Mouse (Mus musculus) midbrain, embryonic 10.5 days (tissue): ENCODE results near the gene Surf1. TPM values are rescaled to one million over a fixed set of nuclear protein-coding genes. Genes with fewer than 3 reads are reported as not detected.
"Not testable (repeated sequence)": the region's sequence is repeated elsewhere in the genome, so short reads cannot be mapped to it uniquely, and the experiment has no call there.

ENCODE experiments used
- DNase-seq: peaks from one replicate; pipeline ENCODE4 v3.0.0-alpha.2; 2017; ENCODE audit warnings: low spot score
- H3K27ac ChIP-seq: fragments of 300-500 bp; sonication (generic); replicated peaks from 2 replicates; pipeline ENCODE4 v1.5.1; 2016; ENCODE audit warnings: mild to moderate bottlenecking
- H3K27me3 ChIP-seq: fragments of 300-500 bp; sonication (generic); 2 replicates; pipeline ENCODE4 v1.6.1; 2016; ENCODE audit warnings: low read depth, mild to moderate bottlenecking; ENCODE audit not compliant: poor library complexity, severe bottlenecking
- H3K36me3 ChIP-seq: fragments of 300-500 bp; sonication (generic); 2 replicates; pipeline ENCODE4 v1.6.1; 2016; ENCODE audit warnings: mild to moderate bottlenecking, moderate library complexity
- H3K4me1 ChIP-seq: fragments of 300-500 bp; sonication (generic); 2 replicates; pipeline ENCODE4 v1.6.1; 2016
- H3K4me3 ChIP-seq: fragments of 300-500 bp; sonication (generic); 2 replicates; pipeline ENCODE4 v1.5.1; 2016; ENCODE audit warnings: mild to moderate bottlenecking, moderate library complexity
- H3K9me3 ChIP-seq: fragments of 300-500 bp; sonication (generic); replicated peaks from 2 replicates; pipeline ENCODE4 v1.6.1; 2016; ENCODE audit warnings: mild to moderate bottlenecking
- WGBS: fragments of 180-500 bp; shearing (Covaris S2); methylation state at CpG from one replicate; pipeline ENCODE4 v1.1.7; 2016; 5-methylcytosine and 5-hydroxymethylcytosine counted together
- polyA plus RNA-seq: library from polyadenylated mRNA; unstranded; fragments of >200 nt; fragmentation: Nextera tagmentation; extraction: Ambion mirVana; gene quantifications from 2 replicates; pipeline ENCODE4 v1.2.1, GENCODE M21; 2016

The Surf1 gene
- polyA plus RNA-seq, 1 experiment from 2014 or later: 47.8 TPM

GRCm38 (mm10) chr2:26902467-26903220, 13.7 kb downstream of the Surf1 start, which contains the start of gene Surf6:
Gene Surf6, minus strand, starts transcription at chr2:26902879.
- peaks cover 66% of the 10 kb centered on the region for H3K36me3 ChIP-seq
- no peaks in the 10 kb centered on the region for H3K27me3 ChIP-seq
- peak within 1 kb of the TSS; percentile 87 for H3K4me3 ChIP-seq
- H3K9me3 ChIP-seq: no peaks in the 10 kb centered on the region
- peak within 1 kb of the TSS; percentile 87 for H3K27ac ChIP-seq
- H3K4me1 ChIP-seq: peaks cover 31% of the 10 kb centered on the region
- WGBS: under 1% methylated on average over 41 of the region's 41 CpGs
- DNase-seq: peak; percentile 98

DNA sequence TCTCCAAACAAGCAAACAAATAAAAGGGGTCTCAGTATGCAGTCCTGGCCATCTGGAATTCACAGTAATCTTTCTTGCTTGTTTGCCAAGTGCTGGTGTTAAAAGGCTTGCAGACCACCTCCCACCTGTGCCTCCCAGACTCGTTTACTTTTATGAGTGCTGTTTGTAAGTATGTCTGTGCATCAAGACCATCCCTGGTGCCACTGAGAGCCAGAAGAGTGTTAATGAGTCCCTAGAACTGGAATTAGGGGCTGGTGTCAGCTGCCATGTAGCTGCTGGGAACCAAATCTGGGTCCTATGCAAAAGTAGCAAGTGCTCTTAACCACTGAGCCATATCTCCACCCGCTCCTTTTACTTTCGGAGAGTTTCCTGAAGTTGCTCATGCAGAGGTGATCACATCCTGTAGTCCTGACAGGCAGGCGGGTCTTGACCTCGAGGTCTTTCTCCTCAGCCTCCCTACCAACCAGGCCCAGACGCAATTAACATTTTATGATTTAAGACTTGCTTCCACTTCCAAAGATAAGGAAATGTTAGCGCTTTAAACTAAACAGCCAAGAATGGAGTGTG, 14.4 kb downstream of the Surf1 start:
- 14% methylated on average over 7 of the region's 7 CpGs for WGBS
- no peaks in the 10 kb centered on the region for H3K9me3 ChIP-seq
- DNase-seq: no peak
- H3K27me3 ChIP-seq: no peaks in the 10 kb centered on the region
- H3K4me1 ChIP-seq: peaks cover 30% of the 10 kb centered on the region
- peak overlapping the region; percentile 87 for H3K27ac ChIP-seq
- peak overlapping the region; percentile 87 for H3K4me3 ChIP-seq
- H3K36me3 ChIP-seq: peaks cover 66% of the 10 kb centered on the region

DNA sequence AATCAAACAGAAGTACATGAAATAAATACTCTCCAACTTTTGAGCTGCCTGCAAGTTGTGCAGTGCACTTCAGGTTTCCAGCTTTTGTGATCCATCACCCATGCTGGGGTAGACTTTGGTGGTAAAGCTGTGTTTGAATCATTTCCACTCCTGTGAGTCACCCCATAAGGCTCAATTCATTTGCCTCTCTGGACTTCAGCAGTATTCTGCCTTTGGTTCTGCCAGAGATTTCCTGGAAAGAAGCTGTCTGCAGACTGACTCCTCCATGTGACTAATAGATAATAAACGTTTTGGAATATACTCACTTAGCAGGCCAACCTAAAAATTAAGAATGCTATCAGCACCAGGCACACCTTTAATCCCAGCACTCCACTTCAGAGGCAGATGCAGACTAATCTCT, 15.6 kb downstream of the Surf1 start:
- no peaks in the 10 kb centered on the region for H3K9me3 ChIP-seq
- no peaks in the 10 kb centered on the region for H3K27me3 ChIP-seq
- no peak overlapping the region for H3K27ac ChIP-seq
- peaks cover 66% of the 10 kb centered on the region for H3K36me3 ChIP-seq
- WGBS: 70% methylated on average over 1 of the region's 1 CpGs
- no peak for DNase-seq
- H3K4me3 ChIP-seq: no peak overlapping the region
- H3K4me1 ChIP-seq: peaks cover 30% of the 10 kb centered on the region

DNA sequence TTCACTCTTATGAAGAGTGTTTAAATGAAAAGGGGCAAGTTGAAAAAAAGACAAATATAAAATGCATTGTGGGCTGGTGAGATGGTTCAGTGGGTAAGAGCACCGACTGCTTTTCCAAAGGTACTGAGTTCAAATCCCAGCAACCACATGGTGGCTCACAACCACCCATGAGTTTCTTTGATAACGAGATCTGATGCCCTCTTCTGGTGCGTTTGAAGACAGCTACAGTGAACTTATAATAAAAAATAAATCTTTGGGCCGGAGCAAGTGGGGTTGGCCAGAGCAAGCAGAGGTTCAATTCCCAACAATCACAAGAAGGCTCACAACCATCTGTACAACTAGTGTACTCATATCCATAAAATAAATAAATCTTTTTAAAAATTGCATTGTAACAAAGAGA, 20.4 kb downstream of the Surf1 start:
- 93% methylated on average over 4 of the region's 4 CpGs for WGBS
- H3K36me3 ChIP-seq: peaks cover 96% of the 10 kb centered on the region
- H3K4me3 ChIP-seq: no peak overlapping the region

GRCm38 (mm10) chr2:26886170-26886569, 30.2 kb downstream of the Surf1 start:
- Histone ChIP-seq H3K36me3 (peaks cover 43% of the 10 kb centered on the region), H3K9me3 (peaks cover 14% of the 10 kb centered on the region; the same call in 1 of the 2 replicates)
- not testable (repeated sequence) for H3K4me3 ChIP-seq, H3K4me1 ChIP-seq, H3K27me3 ChIP-seq, DNase-seq, H3K27ac ChIP-seq
- 61% methylated on average over 4 of the region's 4 CpGs for WGBS

More for the DNA sequence above, 20.4 kb downstream of the Surf1 start:
- no peak for DNase-seq
- no peaks in the 10 kb centered on the region for H3K9me3 ChIP-seq
- 0 out of 2 replicates have a peak, but pooled peaks cover 3% of the 10 kb centered on the region for H3K4me1 ChIP-seq
- no peaks in the 10 kb centered on the region for H3K27me3 ChIP-seq
- no peak overlapping the region for H3K27ac ChIP-seq

- H3K4me3 ChIP-seq, H3K27me3 ChIP-seq, H3K4me1 ChIP-seq, DNase-seq, H3K27ac ChIP-seq: not testable (repeated sequence)
- peaks cover 14% of the 10 kb centered on the region; the same call in 1 of the 2 replicates for H3K9me3 ChIP-seq
- H3K36me3 ChIP-seq: peaks cover 37% of the 10 kb centered on the region
- 79% methylated on average over 2 of the region's 2 CpGs for WGBS
These were observed 30.8 kb downstream of the Surf1 start for GRCm38 (mm10) chr2:26885541-26885940.

DNA sequence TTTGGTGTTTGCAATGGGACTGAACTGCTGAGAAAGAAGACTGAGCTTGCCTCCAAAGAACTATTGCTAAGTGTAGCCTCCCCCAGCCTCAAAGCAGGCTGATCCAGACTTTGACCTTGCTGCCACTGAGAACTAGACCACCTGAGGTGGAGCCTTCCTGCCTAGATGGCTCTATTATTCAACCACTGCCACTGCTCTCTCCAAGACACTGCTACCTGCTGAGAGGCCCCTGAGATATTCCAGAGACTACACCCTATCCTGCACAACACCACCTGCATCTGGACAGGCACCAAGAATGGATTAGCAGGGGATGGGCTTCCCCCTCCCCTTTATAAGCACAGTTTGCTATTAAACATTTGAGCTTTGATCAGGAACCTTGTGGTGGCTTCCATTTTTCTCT, 37.8 kb downstream of the Surf1 start:
- Histone ChIP-seq H3K4me1 (no peaks in the 10 kb centered on the region), H3K4me3 (no peak overlapping the region), H3K9me3 (peaks cover 4% of the 10 kb centered on the region; the same call in 1 of the 2 replicates), H3K27me3 (no peaks in the 10 kb centered on the region), H3K36me3 (no peaks in the 10 kb centered on the region), H3K27ac (no peak overlapping the region)
- DNase-seq: no peak

DNA sequence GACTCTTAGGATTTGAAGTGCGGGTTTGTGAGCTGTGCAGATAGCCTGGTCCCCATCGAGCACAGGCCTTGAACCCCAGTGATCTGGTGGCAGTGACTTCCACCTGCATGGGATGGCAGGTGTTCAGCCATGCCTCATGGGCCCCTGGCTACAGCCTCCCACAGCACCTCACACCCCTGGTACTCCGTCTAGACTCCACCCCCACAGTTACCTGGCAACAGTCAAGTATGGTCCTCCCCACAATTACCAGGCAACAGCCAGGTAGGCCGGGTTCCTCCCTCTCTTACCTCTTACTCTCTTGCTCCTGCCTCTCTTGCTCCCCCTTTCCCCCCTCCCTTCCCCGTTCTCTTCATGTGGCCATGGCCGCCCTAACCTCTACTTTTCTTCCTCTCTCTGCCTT, 45.7 kb downstream of the Surf1 start:
- Histone ChIP-seq H3K27ac (no peak overlapping the region), H3K4me1 (no peaks in the 10 kb centered on the region), H3K36me3 (no peaks in the 10 kb centered on the region), H3K9me3 (no peaks in the 10 kb centered on the region), H3K27me3 (no peaks in the 10 kb centered on the region), H3K4me3 (no peak overlapping the region)
- 71% methylated on average over 6 of the region's 6 CpGs for WGBS
- DNase-seq: no peak

DNA sequence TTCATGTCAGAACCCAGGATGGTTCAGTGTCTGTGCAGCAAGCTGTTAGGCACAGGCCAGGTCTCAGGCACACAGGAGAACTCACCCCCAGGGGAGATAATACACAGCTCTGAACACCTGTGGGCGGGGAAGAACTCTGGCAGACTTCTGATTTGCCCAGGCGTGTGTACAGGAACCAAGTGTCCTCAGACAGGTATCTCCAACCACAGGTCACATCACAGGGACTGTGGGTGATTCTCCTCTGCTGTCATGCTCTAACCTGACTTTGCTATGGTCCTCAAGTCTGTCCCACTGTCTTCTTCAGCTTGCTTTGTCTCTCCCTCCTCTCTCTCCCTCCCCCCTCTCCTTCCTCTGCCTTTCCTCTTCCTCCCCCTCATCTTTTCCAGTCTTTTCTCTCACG, 51.5 kb downstream of the Surf1 start, which contains the start of gene Abo:
Gene Abo, minus strand, starts transcription at position 101 of the 400 bp plus-strand sequence.
- no peaks in the 10 kb centered on the region for H3K9me3 ChIP-seq

More for the DNA sequence above, 51.5 kb downstream of the Surf1 start, which contains the start of gene Abo:
- H3K27me3 ChIP-seq: no peaks in the 10 kb centered on the region
- 70% methylated on average over 3 of the region's 3 CpGs for WGBS
- H3K27ac ChIP-seq: no peak within 1 kb of the TSS
- no peak within 1 kb of the TSS for H3K4me3 ChIP-seq
- H3K36me3 ChIP-seq: no peaks in the 10 kb centered on the region
- H3K4me1 ChIP-seq: no peaks in the 10 kb centered on the region
- no peak for DNase-seq

Other genes starting within 250 kb of the Surf1 start
- gene Lcn4, start 245.2 kb downstream of the Surf1 start, polyA plus RNA-seq: not detected in 2 replicates
- gene Abo, start 51.6 kb downstream of the Surf1 start, polyA plus RNA-seq: not detected in 2 replicates
- gene Surf6, start 13.7 kb downstream of the Surf1 start, polyA plus RNA-seq: 32.9 and 35.2 TPM in 2 replicates
- gene Med22, start 5.9 kb downstream of the Surf1 start, polyA plus RNA-seq: 122 and 137 TPM in 2 replicates
- 595 and 683 TPM in 2 replicates for gene Rpl7a, start 5.8 kb downstream of the Surf1 start, polyA plus RNA-seq
- 53.6 and 58.6 TPM in 2 replicates for gene Surf2, start 163 bp downstream of the Surf1 start, polyA plus RNA-seq
- 156 and 159 TPM in 2 replicates for gene Surf4, start 17.4 kb upstream of the Surf1 start, polyA plus RNA-seq
- 0.05 and 0.06 TPM in 2 replicates for gene Stkld1, start 17.5 kb upstream of the Surf1 start, polyA plus RNA-seq
- 52.6 and 57.7 TPM in 2 replicates for gene Rexo4, start 47.9 kb upstream of the Surf1 start, polyA plus RNA-seq
- gene Adamts13, start 56.9 kb upstream of the Surf1 start, polyA plus RNA-seq: not detected in 2 replicates
- gene Cacfd1, start 93.4 kb upstream of the Surf1 start, polyA plus RNA-seq: 90.7 and 117 TPM in 2 replicates
- gene Slc2a6, start 111.5 kb upstream of the Surf1 start, polyA plus RNA-seq: 3.1 and 4.4 TPM in 2 replicates
- not detected in 2 replicates for gene Mymk, start 155.6 kb upstream of the Surf1 start, polyA plus RNA-seq
- gene Adamtsl2, start 162.8 kb upstream of the Surf1 start, polyA plus RNA-seq: 4.8 and 6.3 TPM in 2 replicates
- gene Fam163b, start 226.0 kb upstream of the Surf1 start, polyA plus RNA-seq: 0.06 and 0.22 TPM in 2 replicates
- gene Dbh, start 248.7 kb upstream of the Surf1 start, polyA plus RNA-seq: 1.1 TPM in 2 replicates